Mouse (Mus musculus): ENCODE data around the gene 4930512M02Rik. TPM values are rescaled to one million over a fixed set of nuclear protein-coding genes. Genes with fewer than 3 reads are reported as not detected.

4930512M02Rik gene
- polyA plus RNA-seq, 1 experiment from 2014 or later: not detected

Other genes with a start within 250 kb of the 4930512M02Rik start
- 0.97 and 1.1 TPM in 2 replicates for gene Spata48, start 165.7 kb downstream of the 4930512M02Rik start, polyA plus RNA-seq (2015; fragmentation: Nextera tagmentation; extraction: Ambion mirVana)
- gene Zpbp, start 165.4 kb downstream of the 4930512M02Rik start, polyA plus RNA-seq (2015; fragmentation: Nextera tagmentation; extraction: Ambion mirVana): 0.64 and 0.74 TPM in 2 replicates
- gene Ikzf1, start 57.2 kb upstream of the 4930512M02Rik start, polyA plus RNA-seq (2015; fragmentation: Nextera tagmentation; extraction: Ambion mirVana): 2.2 and 2.5 TPM in 2 replicates
- gene Fignl1, start 181.1 kb upstream of the 4930512M02Rik start, polyA plus RNA-seq (2015; fragmentation: Nextera tagmentation; extraction: Ambion mirVana): 43.1 and 45.2 TPM in 2 replicates

Measured in embryonic facial prominence, embryonic 15.5 days (tissue).